Mouse (Mus musculus) liver, postnatal 0 days (tissue): ENCODE measurements around the gene Ubl7.

Experiments
- CTCF ChIP-seq: sonication (generic); IDR thresholded peaks from 2 replicates; pipeline ENCODE4 v1.5.1; 2016; ENCODE audit warnings: antibody characterized with exemption, low read depth
- EP300 ChIP-seq: IDR thresholded peaks from 2 replicates; pipeline ENCODE4 v1.6.1; 2016; ENCODE audit warnings: antibody characterized with exemption, low read depth, mild to moderate bottlenecking

DNA sequence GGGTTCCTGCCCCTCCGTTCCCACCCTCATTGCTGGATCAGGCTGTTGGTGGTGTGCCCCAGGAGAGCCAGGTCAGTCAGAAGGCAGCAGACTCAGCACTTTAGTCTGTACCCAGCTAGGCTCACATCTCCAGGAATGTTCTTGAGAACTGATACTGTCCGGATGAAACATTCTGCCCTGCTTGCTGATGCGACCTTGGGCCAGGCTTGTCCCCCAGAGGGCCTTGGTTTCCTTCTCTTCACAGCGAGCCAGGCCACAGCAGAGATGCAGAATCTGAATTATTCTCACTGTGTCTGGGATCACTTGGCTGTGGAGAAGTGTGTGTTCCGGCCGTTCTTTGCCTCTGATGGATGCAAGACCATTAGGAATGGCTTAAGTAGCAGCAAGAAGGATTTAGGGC lies 41.2 kb downstream of the Ubl7 start:
- TF ChIP-seq EP300 = no peak
- no peak for TF ChIP-seq CTCF
